Mouse (Mus musculus) embryo, embryonic 11 days (tissue): ENCODE data around the gene Gm7970.
"Not testable (repeated sequence)": the region's sequence is repeated elsewhere in the genome, so short reads cannot be mapped to it uniquely, and the experiment has no call there.

Experiments used
- DNase-seq: peaks from one replicate; pipeline ENCODE4 v3.0.0-alpha.2; 2015

Gm7970 gene

GRCm38 (mm10) chr14:41555483-41555882 is at the start of gene Gm7970:
Gm7970 (minus strand) TSS chr14:41555583.
- DNase-seq, result not testable (repeated sequence)

GRCm38 (mm10) chr14:41600935-41601334 is 45.6 kb upstream of the Gm7970 start:
- DNase-seq, result not testable (repeated sequence)

GRCm38 (mm10) chr14:41586346-41586745 is 31.0 kb upstream of the Gm7970 start:
- DNase-seq, result not testable (repeated sequence)

GRCm38 (mm10) chr14:41572911-41573310 is 17.5 kb upstream of the Gm7970 start, which contains the start of gene 1700049E17Rik2:
1700049E17Rik2 (plus strand) TSS chr14:41573211.
- DNase-seq, result not testable (repeated sequence)

GRCm38 (mm10) chr14:41524695-41525094 is 30.7 kb downstream of the Gm7970 start:
- DNase-seq, result not testable (repeated sequence)

GRCm38 (mm10) chr14:41520683-41521082 is 34.7 kb downstream of the Gm7970 start:
- DNase-seq, result not testable (repeated sequence)
